Mouse (Mus musculus): ENCODE results near the gene Bmp2. TPM values are rescaled to one million over a fixed set of nuclear protein-coding genes. Genes with fewer than 3 reads are reported as not detected.

Gene Bmp2
- polyA plus RNA-seq, 2 experiments = 11.0 to 14.9 TPM

DNA sequence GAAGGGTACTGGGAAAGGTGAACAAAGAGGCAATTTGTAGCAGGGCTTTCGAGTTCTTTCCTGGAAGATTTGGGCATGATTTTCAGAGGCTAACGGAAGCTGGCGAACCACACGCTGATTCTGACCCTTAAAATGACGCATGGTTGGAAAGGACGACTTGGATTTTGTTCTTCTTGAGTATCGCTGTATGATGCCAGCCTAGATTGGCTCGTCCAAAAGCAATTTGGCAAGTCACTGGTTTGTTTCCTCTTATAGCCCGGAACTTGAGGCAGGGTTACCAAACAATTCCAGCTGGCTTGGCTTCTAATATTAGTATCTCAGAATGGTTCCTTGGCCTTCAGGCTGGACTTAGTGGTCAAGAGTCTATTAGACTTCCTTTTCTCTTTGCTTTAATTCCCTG lies 22.6 kb upstream of the Bmp2 start:
- DNase-seq (ENCODE audit: low spot score) (no peak), ATAC-seq (ENCODE audit: low FRiP score, low read depth) (no peak)
- Histone ChIP-seq H3K9ac (ENCODE audit: low read depth, low read length, severe bottlenecking) (no peak overlapping the region), H3K4me3 (replicated peaks; ENCODE audit: low read length) (no peak overlapping the region), H3K27ac (replicated peaks; ENCODE audit: low read depth, low read length) (no peak overlapping the region), H3K4me1 (ENCODE audit: control insufficient read depth, insufficient read depth, low read length) (no peaks in the 10 kb centered on the region), H3K36me3 (ENCODE audit: control insufficient read depth, insufficient read depth, low read length) (no peaks in the 10 kb centered on the region), H3K4me2 (replicated peaks; ENCODE audit: low read depth, low read length, severe bottlenecking) (no peak overlapping the region), H3K27me3 (ENCODE audit: control insufficient read depth, insufficient read depth, low read length) (no peaks in the 10 kb centered on the region), H3K9me3 (ENCODE audit: control insufficient read depth, low read length) (no peaks in the 10 kb centered on the region)
- TF ChIP-seq POLR2A (IDR thresholded peaks at IDR 0.05; ENCODE audit: borderline replicate concordance, extremely low read depth, insufficient read depth, insufficient read length) = no peak
- 96% methylated on average over 9 of the region's 9 CpGs for WGBS

DNA sequence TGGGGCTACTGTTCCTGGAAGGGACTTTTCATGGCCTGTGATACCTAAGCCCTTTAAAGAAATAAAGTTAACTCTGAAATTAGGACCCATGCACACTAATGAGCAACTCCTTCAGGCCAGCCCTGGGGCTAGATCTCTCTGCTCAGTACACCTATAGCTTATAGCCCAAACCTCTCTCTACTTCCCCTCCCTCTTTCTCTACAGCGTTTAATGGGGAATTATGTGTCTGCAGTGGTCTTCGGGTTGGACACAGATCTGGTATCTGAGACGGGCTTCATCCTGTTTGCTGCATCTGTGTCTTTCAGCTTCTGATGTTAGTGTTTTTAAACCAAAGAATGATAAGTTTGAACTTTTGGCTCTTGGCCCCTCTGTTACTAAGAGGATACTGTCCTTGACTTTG lies 18.9 kb upstream of the Bmp2 start:
- Histone ChIP-seq H3K4me3 (replicated peaks; ENCODE audit: low read length) (no peak overlapping the region), H3K9ac (ENCODE audit: low read depth, low read length, severe bottlenecking) (no peak overlapping the region), H3K4me2 (replicated peaks; ENCODE audit: low read depth, low read length, severe bottlenecking) (no peak overlapping the region), H3K36me3 (ENCODE audit: control insufficient read depth, insufficient read depth, low read length) (no peaks in the 10 kb centered on the region), H3K9me3 (ENCODE audit: control insufficient read depth, low read length) (no peaks in the 10 kb centered on the region), H3K27me3 (ENCODE audit: control insufficient read depth, insufficient read depth, low read length) (no peaks in the 10 kb centered on the region), H3K4me1 (ENCODE audit: control insufficient read depth, insufficient read depth, low read length) (no peaks in the 10 kb centered on the region), H3K27ac (replicated peaks; ENCODE audit: low read depth, low read length) (no peak overlapping the region)
- WGBS = 57% methylated on average over 3 of the region's 3 CpGs
- ATAC-seq (ENCODE audit: low FRiP score, low read depth) = no peak
- no peak for DNase-seq (ENCODE audit: low spot score)
- no peak for TF ChIP-seq POLR2A (IDR thresholded peaks at IDR 0.05; ENCODE audit: borderline replicate concordance, extremely low read depth, insufficient read depth, insufficient read length)

DNA sequence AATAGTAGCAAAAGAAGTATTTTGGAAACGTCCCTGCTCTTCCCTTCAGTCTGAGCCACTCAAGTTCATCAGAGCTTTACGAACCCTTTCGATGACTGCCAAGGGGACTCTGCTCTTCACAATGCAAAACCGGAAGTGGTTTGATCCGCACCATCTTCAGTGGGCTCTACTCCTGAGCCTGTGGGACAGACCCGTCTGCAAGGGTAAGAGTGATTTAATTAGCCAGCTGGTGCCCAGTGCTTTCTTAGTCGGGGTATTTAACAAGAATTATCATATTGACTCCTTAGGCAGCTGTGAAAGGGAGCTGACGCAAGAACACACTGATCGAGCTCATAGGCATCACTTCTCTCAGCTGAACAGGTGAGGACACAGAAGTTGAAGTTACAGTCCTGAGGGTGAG lies 16.5 kb upstream of the Bmp2 start:
- no peak for ATAC-seq (ENCODE audit: low FRiP score, low read depth)
- no peak overlapping the region for H3K27ac ChIP-seq (replicated peaks; ENCODE audit: low read depth, low read length)
- no peak overlapping the region for H3K4me3 ChIP-seq (replicated peaks; ENCODE audit: low read length)
- DNase-seq (ENCODE audit: low spot score) = no peak
- H3K36me3 ChIP-seq (ENCODE audit: control insufficient read depth, insufficient read depth, low read length) = no peaks in the 10 kb centered on the region
- no peaks in the 10 kb centered on the region for H3K9me3 ChIP-seq (ENCODE audit: control insufficient read depth, low read length)
- H3K4me1 ChIP-seq (ENCODE audit: control insufficient read depth, insufficient read depth, low read length) = no peaks in the 10 kb centered on the region
- no peaks in the 10 kb centered on the region for H3K27me3 ChIP-seq (ENCODE audit: control insufficient read depth, insufficient read depth, low read length)
- WGBS = 73% methylated on average over 9 of the region's 9 CpGs
- no peak overlapping the region for H3K4me2 ChIP-seq (replicated peaks; ENCODE audit: low read depth, low read length, severe bottlenecking)
- TF ChIP-seq POLR2A (IDR thresholded peaks at IDR 0.05; ENCODE audit: borderline replicate concordance, extremely low read depth, insufficient read depth, insufficient read length) = no peak
- H3K9ac ChIP-seq (ENCODE audit: low read depth, low read length, severe bottlenecking) = no peak overlapping the region

DNA sequence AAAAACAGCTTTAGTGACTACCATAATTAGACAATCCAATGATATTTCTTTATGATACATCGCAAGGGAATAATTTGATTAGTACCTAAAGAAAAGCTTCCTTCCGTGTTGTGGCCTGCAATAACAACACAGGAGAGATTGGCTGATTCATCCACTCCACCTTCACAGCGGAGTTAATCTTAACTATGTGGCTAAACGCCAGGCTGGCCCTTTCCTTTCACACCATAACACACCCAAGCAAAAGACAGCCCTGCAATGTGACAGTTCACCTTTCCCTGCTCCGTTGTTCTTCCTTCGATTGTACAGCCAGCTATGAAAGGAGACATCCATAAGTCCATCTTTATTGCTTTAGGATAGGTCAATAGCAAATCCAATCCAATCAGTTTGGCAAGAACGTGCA lies 15.1 kb upstream of the Bmp2 start:
- DNase-seq (ENCODE audit: low spot score) (no peak), ATAC-seq (ENCODE audit: low FRiP score, low read depth) (no peak)
- 85% methylated on average over 7 of the region's 7 CpGs for WGBS
- H3K4me3 ChIP-seq (replicated peaks; ENCODE audit: low read length) = no peak overlapping the region
- H3K9me3 ChIP-seq (ENCODE audit: control insufficient read depth, low read length) = no peaks in the 10 kb centered on the region
- TF ChIP-seq POLR2A (IDR thresholded peaks at IDR 0.05; ENCODE audit: borderline replicate concordance, extremely low read depth, insufficient read depth, insufficient read length) = no peak
- no peaks in the 10 kb centered on the region for H3K36me3 ChIP-seq (ENCODE audit: control insufficient read depth, insufficient read depth, low read length)
- no peak overlapping the region for H3K9ac ChIP-seq (ENCODE audit: low read depth, low read length, severe bottlenecking)
- no peak overlapping the region for H3K4me2 ChIP-seq (replicated peaks; ENCODE audit: low read depth, low read length, severe bottlenecking)
- H3K27ac ChIP-seq (replicated peaks; ENCODE audit: low read depth, low read length) = no peak overlapping the region
- no peaks in the 10 kb centered on the region for H3K4me1 ChIP-seq (ENCODE audit: control insufficient read depth, insufficient read depth, low read length)
- no peaks in the 10 kb centered on the region for H3K27me3 ChIP-seq (ENCODE audit: control insufficient read depth, insufficient read depth, low read length)

DNA sequence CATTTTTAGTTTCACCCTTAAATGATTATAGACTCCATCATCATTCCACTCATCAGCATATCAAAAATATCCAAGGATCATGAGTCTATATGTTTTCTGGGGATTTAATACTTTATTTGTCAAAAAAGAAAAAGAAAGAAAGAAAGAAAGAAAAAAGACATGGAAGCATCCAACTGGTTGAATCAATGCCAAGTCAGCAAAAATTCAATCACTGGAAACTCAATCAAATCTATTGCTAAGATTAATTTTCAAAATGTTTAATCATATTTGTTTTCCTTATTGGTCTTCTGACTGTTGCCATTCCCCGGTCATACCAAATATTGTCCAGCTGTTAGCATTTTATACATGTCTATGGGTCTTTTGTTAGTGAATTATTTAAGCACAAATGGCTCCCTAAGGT lies 11.3 kb upstream of the Bmp2 start:
- ATAC-seq (ENCODE audit: low FRiP score, low read depth) (no peak), DNase-seq (ENCODE audit: low spot score) (no peak)
- Histone ChIP-seq H3K4me2 (replicated peaks; ENCODE audit: low read depth, low read length, severe bottlenecking) (no peak overlapping the region), H3K27ac (replicated peaks; ENCODE audit: low read depth, low read length) (no peak overlapping the region), H3K4me1 (ENCODE audit: control insufficient read depth, insufficient read depth, low read length) (no peaks in the 10 kb centered on the region), H3K9me3 (ENCODE audit: control insufficient read depth, low read length) (no peaks in the 10 kb centered on the region), H3K9ac (ENCODE audit: low read depth, low read length, severe bottlenecking) (no peak overlapping the region), H3K27me3 (ENCODE audit: control insufficient read depth, insufficient read depth, low read length) (no peaks in the 10 kb centered on the region), H3K36me3 (ENCODE audit: control insufficient read depth, insufficient read depth, low read length) (no peaks in the 10 kb centered on the region), H3K4me3 (replicated peaks; ENCODE audit: low read length) (no peak overlapping the region)
- 79% methylated on average over 1 of the region's 1 CpGs for WGBS
- no peak for TF ChIP-seq POLR2A (IDR thresholded peaks at IDR 0.05; ENCODE audit: borderline replicate concordance, extremely low read depth, insufficient read depth, insufficient read length)

DNA sequence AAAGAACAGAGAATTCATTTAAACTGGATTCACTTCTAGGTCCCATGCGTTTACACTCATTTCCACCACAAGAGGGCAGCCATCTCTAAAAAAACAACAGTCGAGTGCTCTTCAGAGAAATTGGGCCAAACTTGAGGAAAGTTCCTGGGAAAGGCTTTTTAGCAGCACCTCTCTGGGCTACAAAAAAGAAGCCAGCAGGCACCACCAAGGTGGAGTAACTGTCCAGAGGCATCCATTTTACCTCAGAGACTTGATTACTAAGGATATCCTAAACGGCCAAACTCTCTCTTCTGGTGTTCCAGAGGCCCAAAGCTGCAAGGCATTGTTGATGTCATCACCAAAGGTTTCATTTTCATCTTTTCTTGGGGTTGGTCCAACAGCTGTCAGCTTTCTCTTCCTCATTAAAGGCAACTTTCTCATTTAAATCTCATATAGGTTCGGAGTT lies 1.7 kb upstream of the Bmp2 start:
- ATAC-seq (ENCODE audit: low FRiP score, low read depth) = no peak
- Histone ChIP-seq H3K4me3 (replicated peaks; ENCODE audit: low read length) (no peak overlapping the region), H3K4me2 (replicated peaks; ENCODE audit: low read depth, low read length, severe bottlenecking) (peak overlapping the region; percentile 9; the same call in 1 of the 2 replicates), H3K27me3 (ENCODE audit: control insufficient read depth, insufficient read depth, low read length) (no peaks in the 10 kb centered on the region), H3K9me3 (ENCODE audit: control insufficient read depth, low read length) (no peaks in the 10 kb centered on the region), H3K36me3 (ENCODE audit: control insufficient read depth, insufficient read depth, low read length) (no peaks in the 10 kb centered on the region), H3K4me1 (ENCODE audit: control insufficient read depth, insufficient read depth, low read length) (peaks cover 16% of the 10 kb centered on the region; the same call in 1 of the 2 replicates), H3K27ac (replicated peaks; ENCODE audit: low read depth, low read length) (no peak overlapping the region), H3K9ac (ENCODE audit: low read depth, low read length, severe bottlenecking) (no peak overlapping the region)
- TF ChIP-seq POLR2A (IDR thresholded peaks at IDR 0.05; ENCODE audit: borderline replicate concordance, extremely low read depth, insufficient read depth, insufficient read length) = no peak
- 12% methylated on average over 4 of the region's 4 CpGs for WGBS
- DNase-seq (ENCODE audit: low spot score) = peak; percentile 76

All from limb, embryonic 14.5 days (tissue).